Mouse (Mus musculus) left cerebral cortex, adult 9 months (tissue): ENCODE measurements around the gene Plagl2.
A peak's percentile ranks its signal among the peaks of the same experiment; 100 is the strongest.

Experiments
- DNase-seq, 2 experiments: peaks; one replicate each; pipeline ENCODE4 v3.0.0; 2022; ENCODE audit warnings: low spot score in 2 of 2

The Plagl2 gene

DNA sequence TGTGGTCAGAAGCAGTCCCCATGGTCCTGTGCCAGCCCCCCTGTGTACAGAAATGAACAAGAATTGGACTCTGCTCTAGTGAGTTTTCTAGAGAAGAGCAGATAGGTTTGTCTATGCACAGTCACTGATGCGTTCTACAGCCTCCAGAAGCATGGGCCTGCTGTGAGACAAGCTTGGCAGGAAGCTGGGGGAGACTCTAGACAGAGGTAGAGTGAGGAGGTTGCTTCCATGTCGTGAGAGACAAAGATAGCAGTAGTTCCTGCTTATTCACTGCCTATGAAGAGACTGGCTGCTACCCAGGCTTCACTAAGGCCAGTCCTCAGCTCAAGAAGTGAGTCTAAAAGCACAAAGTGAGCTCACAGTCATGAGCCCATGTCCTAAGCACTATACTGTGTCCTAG lies 50.0 kb downstream of the Plagl2 start:
- peak in 1 of 2 experiments; percentile 10 for DNase-seq

DNA sequence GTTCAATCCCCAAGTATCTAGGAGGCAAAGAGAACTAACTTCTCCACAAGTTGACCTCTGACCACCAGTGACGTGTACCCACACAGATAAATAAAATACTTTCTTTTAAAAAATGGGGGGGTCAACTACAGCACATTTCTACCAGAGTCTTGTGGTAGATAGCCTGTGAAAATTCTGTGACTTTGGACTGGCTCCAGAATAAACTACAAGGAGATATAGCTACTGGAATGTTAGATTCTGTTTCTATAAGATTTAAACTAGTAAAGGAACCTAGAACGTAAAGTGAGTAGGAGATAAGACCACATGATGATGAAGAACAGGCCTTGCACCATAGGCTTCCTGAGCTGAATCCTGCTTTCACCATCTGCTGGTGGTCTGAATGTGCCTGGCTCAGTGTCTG lies 53.4 kb downstream of the Plagl2 start:
- DNase-seq = no peak

GRCm38 (mm10) chr2:153186176-153186591 lies 55.0 kb downstream of the Plagl2 start:
- peak in 1 of 2 experiments; percentile 28 for DNase-seq

DNA sequence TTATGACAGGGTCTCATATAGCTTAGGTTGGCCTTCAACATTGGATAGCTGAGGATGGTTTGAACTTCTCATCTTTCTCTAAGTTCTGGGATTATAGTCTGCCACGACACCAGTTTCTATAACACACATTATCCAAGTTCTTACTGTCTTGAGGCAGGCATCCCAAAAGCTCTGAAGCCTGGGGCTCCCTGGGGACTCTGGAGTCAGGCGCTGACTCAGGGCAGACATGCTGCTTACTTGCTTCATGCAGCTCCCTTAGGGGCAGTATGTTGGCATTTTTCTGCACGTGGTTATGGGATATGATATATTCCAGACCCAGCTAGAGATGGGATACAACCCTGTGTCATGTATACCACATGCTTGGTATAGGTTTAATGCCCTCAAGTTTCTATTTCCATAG lies 61.3 kb downstream of the Plagl2 start:
- no peak for DNase-seq

DNA sequence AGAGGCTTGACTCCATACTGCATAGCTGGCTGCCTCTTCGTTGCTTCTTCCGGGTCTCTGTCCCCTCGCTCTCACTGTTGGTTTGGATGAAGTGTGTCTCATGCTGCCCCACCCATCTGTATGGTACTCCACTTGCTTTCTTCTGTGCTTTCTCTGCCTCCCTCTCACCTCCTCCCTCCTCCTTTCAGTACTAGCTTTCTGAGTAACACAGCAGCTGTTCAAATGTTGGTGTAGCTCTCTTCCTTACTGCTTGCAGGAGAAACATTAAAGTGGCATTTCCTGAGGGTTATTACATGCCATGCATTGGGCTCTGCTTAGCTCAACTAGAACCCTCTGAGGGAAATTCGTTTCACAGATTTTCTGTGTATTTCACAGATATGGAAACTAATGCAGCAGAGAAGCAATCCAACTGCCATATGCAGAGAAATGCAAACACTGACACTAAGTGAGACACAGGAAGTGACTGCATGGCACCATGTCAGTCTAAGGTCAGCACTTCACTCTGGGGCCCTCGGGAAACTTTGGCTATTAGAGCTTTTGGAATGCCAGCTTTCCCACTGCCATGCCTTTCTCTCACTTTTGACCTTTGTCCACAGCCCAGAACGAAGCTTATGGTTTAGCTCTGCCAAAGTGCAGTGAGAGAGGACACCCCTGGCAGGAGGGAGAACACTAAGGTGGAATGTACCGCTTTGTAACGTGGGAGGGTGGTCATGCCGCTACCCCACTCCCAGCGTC lies 61.9 kb downstream of the Plagl2 start:
- peak in 1 of 2 experiments; percentile 25 for DNase-seq
